Mouse (Mus musculus): ENCODE measurements around the gene Cbfb. TPM values are rescaled to one million over a fixed set of nuclear protein-coding genes. Genes with fewer than 3 reads are reported as not detected.
A peak's percentile ranks its signal among the peaks of the same experiment; 100 is the strongest.

The Cbfb gene
- polyA plus RNA-seq, 1 experiment from 2014 or later = 33.5 TPM

- Histone ChIP-seq H3K4me3 (ENCODE audit: low read depth, low read length) (no peak overlapping the region), H3K9ac (ENCODE audit: low read length) (no peak overlapping the region), H3K4me2 (replicated peaks; ENCODE audit: low read depth) (no peak overlapping the region), H3K27ac (replicated peaks) (no peak overlapping the region), H3K27me3 (ENCODE audit: control insufficient read depth, insufficient read depth, low read length) (no peaks in the 10 kb centered on the region), H3K36me3 (ENCODE audit: control insufficient read depth, insufficient read depth, low read length) (no peaks in the 10 kb centered on the region), H3K9me3 (ENCODE audit: control insufficient read depth, low read length) (no peaks in the 10 kb centered on the region), H3K4me1 (replicated peaks; ENCODE audit: control insufficient read depth, insufficient read depth) (no peaks in the 10 kb centered on the region)
- TF ChIP-seq EP300 (optimal IDR thresholded peaks at IDR 0.05) (no peak), CTCF (IDR thresholded peaks at IDR 0.05; ENCODE audit: low read depth) (peak; percentile 92)
- 80% methylated on average over 5 of the region's 5 CpGs for WGBS
- ATAC-seq (ENCODE audit: low FRiP score, low TSS enrichment) (no peak), DNase-seq (ENCODE audit: low spot score) (no peak)
These were observed 47.5 kb downstream of the Cbfb start for GRCm38 (mm10) chr8:105217926-105218522.

DNA sequence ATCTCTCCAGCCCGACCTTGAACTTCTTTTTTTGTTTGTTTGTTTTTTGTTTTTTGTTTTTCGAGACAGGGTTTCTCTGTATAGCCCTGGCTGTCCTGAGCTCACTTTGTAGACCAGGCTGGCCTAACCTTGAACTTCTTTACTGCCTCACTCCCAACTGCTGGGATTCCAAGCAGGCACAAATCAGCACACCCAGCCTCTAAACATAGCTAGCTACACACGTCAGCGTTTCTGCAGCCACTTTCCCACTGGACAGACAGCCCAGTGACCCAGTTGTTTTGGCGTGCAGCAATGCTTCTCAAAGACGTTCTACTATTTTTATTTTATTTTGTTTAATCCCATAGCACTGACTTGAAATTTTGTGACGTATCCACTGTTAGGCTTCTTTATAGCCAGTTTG, 53.4 kb downstream of the Cbfb start:
- ATAC-seq (ENCODE audit: low FRiP score, low TSS enrichment) (no peak), DNase-seq (ENCODE audit: low spot score) (no peak)
- Histone ChIP-seq H3K36me3 (ENCODE audit: control insufficient read depth, insufficient read depth, low read length) (no peaks in the 10 kb centered on the region), H3K27ac (replicated peaks) (peak overlapping the region; percentile 94), H3K4me1 (replicated peaks; ENCODE audit: control insufficient read depth, insufficient read depth) (peaks cover 5% of the 10 kb centered on the region), H3K4me3 (ENCODE audit: low read depth, low read length) (no peak overlapping the region), H3K9me3 (ENCODE audit: control insufficient read depth, low read length) (no peaks in the 10 kb centered on the region), H3K27me3 (ENCODE audit: control insufficient read depth, insufficient read depth, low read length) (no peaks in the 10 kb centered on the region), H3K4me2 (replicated peaks; ENCODE audit: low read depth) (peak overlapping the region; percentile 84; the same call in 1 of the 2 replicates), H3K9ac (ENCODE audit: low read length) (no peak overlapping the region)
- 73% methylated on average over 7 of the region's 7 CpGs for WGBS
- TF ChIP-seq EP300 (optimal IDR thresholded peaks at IDR 0.05) (no peak), CTCF (IDR thresholded peaks at IDR 0.05; ENCODE audit: low read depth) (no peak)

DNA sequence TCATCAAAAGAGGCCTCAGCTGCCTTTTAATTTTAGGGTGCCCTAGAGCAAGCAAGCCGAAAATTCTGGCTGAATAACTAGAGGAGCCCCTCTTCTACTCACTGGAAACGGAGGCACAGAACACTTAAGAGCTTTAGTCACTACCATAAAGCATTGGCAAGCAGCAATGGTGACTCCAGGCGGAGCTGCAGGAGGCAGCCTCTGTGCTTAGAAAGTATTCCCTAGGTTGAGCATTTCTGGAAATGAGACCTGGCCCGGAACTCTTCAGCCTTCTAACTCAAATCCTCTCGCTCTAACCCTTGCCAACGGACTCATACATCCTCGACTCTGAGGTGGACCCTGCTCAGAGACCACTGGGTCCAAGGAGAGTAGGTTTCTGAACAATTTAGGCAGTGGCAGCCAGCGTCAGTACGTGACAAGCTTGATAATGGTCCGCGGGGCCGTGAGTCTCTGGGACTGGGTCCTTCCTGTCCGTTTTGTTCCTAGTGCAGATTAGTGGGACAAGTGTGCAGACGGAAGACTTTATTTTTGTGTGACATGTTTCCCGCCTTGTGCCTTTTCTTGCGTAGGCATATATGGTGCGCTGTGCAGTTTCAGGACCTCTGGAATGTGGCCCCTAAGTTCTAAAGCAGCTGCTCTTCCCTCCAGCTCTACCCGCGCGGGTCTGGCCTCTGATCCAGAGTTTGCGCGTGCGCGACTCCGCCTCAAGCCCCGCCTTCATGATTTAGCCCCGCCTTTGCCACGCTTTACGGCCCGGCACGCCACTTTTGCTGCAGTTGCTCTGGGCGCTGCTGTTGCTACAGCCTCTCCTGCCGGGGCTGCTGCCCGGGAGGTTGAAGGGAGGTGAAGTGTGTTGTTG, 54.2 kb downstream of the Cbfb start, which contains the start of gene D230025D16Rik:
Gene D230025D16Rik, plus strand, starts transcription at position 733 of the 859 bp plus-strand sequence.
- TF ChIP-seq EP300 (optimal IDR thresholded peaks at IDR 0.05) (no peak), CTCF (IDR thresholded peaks at IDR 0.05; ENCODE audit: low read depth) (peak; percentile 16; the same call in 1 of the 2 replicates)
- peak within 1 kb of the TSS; percentile 90 for H3K4me3 ChIP-seq (ENCODE audit: low read depth, low read length)
- H3K4me2 ChIP-seq (replicated peaks; ENCODE audit: low read depth) = peak within 1 kb of the TSS; percentile 84
- peak within 1 kb of the TSS; percentile 95 for H3K27ac ChIP-seq (replicated peaks)
- DNase-seq (ENCODE audit: low spot score) = peak; percentile 98
- peak within 1 kb of the TSS; percentile 86 for H3K9ac ChIP-seq (ENCODE audit: low read length)
- no peaks in the 10 kb centered on the region for H3K36me3 ChIP-seq (ENCODE audit: control insufficient read depth, insufficient read depth, low read length)
- H3K27me3 ChIP-seq (ENCODE audit: control insufficient read depth, insufficient read depth, low read length) = no peaks in the 10 kb centered on the region
- peak; percentile 93 for ATAC-seq (ENCODE audit: low FRiP score, low TSS enrichment)
- WGBS = 2% methylated on average over 34 of the region's 34 CpGs
- H3K9me3 ChIP-seq (ENCODE audit: control insufficient read depth, low read length) = no peaks in the 10 kb centered on the region
- peaks cover 5% of the 10 kb centered on the region for H3K4me1 ChIP-seq (replicated peaks; ENCODE audit: control insufficient read depth, insufficient read depth)

- Histone ChIP-seq H3K27me3 (ENCODE audit: control insufficient read depth, insufficient read depth, low read length) (no peaks in the 10 kb centered on the region), H3K4me3 (ENCODE audit: low read depth, low read length) (peak overlapping the region; percentile 90), H3K27ac (replicated peaks) (peak overlapping the region; percentile 95), H3K4me2 (replicated peaks; ENCODE audit: low read depth) (peak overlapping the region; percentile 84), H3K9me3 (ENCODE audit: control insufficient read depth, low read length) (no peaks in the 10 kb centered on the region), H3K36me3 (ENCODE audit: control insufficient read depth, insufficient read depth, low read length) (no peaks in the 10 kb centered on the region), H3K4me1 (replicated peaks; ENCODE audit: control insufficient read depth, insufficient read depth) (peaks cover 5% of the 10 kb centered on the region), H3K9ac (ENCODE audit: low read length) (peak overlapping the region; percentile 86)
- no peak for TF ChIP-seq CTCF (IDR thresholded peaks at IDR 0.05; ENCODE audit: low read depth)
- TF ChIP-seq EP300 (optimal IDR thresholded peaks at IDR 0.05) = no peak
- under 1% methylated on average over 27 of the region's 27 CpGs for WGBS
- ATAC-seq (ENCODE audit: low FRiP score, low TSS enrichment) (no peak), DNase-seq (ENCODE audit: low spot score) (no peak)
These were observed 54.8 kb downstream of the Cbfb start for GRCm38 (mm10) chr8:105225272-105225593.

- Histone ChIP-seq H3K27me3 (ENCODE audit: control insufficient read depth, insufficient read depth, low read length) (no peaks in the 10 kb centered on the region), H3K9ac (ENCODE audit: low read length) (peak overlapping the region; percentile 86), H3K36me3 (ENCODE audit: control insufficient read depth, insufficient read depth, low read length) (no peaks in the 10 kb centered on the region), H3K4me2 (replicated peaks; ENCODE audit: low read depth) (peak overlapping the region; percentile 84), H3K4me1 (replicated peaks; ENCODE audit: control insufficient read depth, insufficient read depth) (peaks cover 5% of the 10 kb centered on the region), H3K9me3 (ENCODE audit: control insufficient read depth, low read length) (no peaks in the 10 kb centered on the region), H3K4me3 (ENCODE audit: low read depth, low read length) (peak overlapping the region; percentile 90), H3K27ac (replicated peaks) (peak overlapping the region; percentile 95)
- ATAC-seq (ENCODE audit: low FRiP score, low TSS enrichment) = peak; percentile 87
- WGBS = 7% methylated on average over 6 of the region's 6 CpGs
- no peak for TF ChIP-seq CTCF (IDR thresholded peaks at IDR 0.05; ENCODE audit: low read depth)
- no peak for TF ChIP-seq EP300 (optimal IDR thresholded peaks at IDR 0.05)
- DNase-seq (ENCODE audit: low spot score) = peak; percentile 59
These were observed 55.4 kb downstream of the Cbfb start for GRCm38 (mm10) chr8:105225917-105226316.

All from stomach, postnatal 0 days (tissue).